Mouse (Mus musculus): ENCODE results near the gene Ltb. TPM values are rescaled to one million over a fixed set of nuclear protein-coding genes. Genes with fewer than 3 reads are reported as not detected.

Ltb gene
- 1 to 10 TPM in 1 of 2 experiments, under 1 TPM in 1; 0.89 to 6.6 TPM for total RNA-seq (2021)
- long read RNA-seq, experiment 1, partial matches to known transcripts = 4 of 5 reads
- long read RNA-seq, experiment 1, other reads (novel, unspliced or antisense) = 0 of 5 reads
- long read RNA-seq, experiment 2, partial matches to known transcripts = 0 of 1 reads
- long read RNA-seq, experiment 2, other reads (novel, unspliced or antisense) = 0 of 1 reads

DNA sequence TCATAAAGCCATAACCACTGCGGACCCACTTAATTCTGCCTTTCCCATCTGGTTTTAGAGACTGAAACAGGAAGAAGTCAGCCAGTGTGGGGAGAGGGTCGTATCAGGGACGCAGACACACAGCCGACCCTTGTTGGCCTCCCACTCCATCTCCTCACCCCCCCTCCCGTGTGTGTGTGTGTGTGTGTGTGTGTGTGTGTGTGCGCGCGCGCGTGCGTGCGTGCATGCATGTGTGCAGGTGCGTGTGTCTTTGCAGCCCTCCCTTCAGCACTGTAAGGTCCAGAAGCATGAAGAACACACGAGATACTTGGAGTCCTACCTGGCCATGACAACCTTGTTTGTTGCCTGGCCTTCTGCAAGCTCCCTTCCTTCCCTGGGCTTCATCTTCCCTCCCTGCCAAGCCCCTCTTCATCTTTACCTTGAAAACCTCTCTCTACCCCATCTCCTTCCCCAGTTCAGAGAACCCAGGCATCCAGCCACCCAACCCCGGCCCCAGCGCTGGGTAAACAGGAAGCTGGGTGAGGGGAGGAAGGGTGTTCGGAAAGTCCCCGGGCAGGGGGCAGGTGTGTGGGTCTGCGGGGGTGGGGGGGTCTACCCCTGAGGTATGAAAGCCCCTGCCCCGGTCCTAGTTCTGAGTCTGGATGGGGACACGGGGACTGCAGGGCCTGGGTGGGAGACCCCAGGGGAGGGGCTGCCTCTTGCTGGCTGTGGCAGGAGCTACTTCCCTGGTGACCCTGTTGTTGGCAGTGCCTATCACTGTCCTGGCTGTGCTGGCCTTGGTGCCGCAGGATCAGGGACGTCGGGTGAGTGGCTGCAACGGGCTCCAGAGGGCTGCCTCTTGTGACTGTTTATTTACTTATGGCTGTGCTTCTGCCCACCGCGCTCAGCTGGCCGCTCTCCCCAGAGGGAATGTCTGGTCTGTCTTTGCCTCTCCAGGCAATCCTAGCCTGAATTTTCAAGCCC is at the start of gene Ltb:
Gene Ltb, plus strand, starts transcription at position 559 of the 963 bp plus-strand sequence.
- peak; percentile 67 to 71 for DNase-seq

DNA sequence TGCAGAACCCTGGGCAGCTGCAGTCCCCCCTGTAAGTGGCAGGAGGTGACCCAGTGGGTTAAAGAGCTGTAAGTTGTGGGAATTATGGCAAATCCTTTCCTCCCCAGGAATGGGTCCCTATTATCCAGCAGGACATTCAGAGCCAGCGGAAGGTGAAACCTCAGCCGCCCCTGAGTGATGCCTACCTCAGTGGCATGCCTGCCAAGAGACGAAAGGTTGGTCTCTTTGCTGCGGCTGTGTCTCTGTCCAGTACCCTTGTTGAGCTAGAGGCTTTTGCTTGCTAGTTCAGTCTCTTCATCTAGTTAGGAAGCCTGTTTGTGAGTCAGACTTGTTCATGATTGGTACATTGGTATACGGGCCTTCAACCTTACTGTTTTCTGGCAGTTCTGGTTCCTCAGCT is 48.1 kb upstream of the Ltb start:
- no peak for DNase-seq

DNA sequence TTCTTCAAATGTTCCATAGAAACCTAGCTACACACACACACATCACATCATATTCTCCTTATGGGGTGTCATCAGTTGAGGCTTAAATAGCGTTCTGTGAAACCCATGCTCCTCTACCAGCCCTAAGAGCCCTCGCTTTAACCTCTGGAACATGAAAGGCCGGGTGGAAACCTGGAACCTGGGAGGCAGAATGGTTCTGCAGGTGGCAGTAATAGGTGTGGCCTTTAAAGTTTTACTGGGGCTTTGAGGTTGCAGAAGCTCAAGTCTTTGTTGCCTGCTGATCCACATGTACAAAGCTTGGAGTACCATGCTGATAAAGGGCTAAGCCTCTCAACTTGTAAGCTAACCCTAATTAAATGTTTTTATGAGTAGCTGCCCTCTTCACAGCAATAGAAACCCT is 46.9 kb upstream of the Ltb start:
- no peak for DNase-seq

DNA sequence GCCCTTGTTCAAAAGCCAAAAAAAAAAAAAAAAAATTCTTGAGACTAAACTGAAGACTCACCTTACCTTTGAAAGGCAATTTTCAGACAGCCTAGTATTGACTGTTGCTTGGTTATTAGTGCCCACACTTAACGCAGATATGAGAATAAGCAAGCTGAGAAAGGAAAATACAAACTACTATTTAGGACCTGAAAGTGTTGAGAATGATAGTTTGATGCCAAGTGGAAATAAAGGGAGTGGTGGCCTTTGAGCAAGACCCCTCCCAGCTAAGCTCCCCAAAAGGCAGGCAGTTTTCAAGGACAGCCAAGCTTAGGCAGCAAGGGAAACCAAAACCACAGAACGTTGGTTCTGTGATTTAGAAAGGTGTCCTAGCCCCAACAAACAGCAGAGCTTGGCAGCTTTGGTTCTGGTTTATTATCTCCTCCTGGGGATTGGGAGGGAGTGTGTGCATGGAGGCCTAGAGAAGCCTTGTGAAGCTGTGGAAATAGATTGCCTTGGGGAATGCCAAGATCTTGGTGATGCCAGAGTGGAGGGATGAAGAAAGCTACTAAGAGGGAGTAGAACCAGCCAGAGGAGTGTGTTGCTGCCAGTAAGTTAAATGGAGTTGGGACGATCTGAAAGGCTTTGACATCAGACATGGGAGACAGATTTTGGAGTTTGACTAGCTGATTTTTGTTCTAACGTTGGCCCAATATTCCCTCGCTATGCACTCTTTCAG is 46.2 kb upstream of the Ltb start:
- DNase-seq = peak in 1 of 2 experiments; percentile 12

DNA sequence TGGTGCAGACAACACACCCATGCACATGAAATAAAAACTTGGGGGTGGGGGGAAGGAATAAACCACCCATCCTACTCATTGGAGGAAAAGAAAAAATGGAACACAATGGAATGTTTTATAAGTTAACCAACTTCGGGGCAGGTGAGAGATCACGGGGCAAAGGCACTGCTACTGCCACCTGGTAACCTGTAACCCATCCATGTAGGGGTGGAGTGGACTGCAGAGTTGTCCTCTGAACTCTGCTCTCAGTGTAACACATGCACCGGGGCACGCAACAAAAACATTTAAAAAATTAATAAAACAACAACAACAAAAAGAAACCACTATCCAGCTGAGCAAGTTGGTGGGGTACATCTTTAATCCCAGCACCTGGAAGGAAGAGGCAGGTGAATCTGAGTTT is 42.1 kb upstream of the Ltb start:
- no peak for DNase-seq

DNA sequence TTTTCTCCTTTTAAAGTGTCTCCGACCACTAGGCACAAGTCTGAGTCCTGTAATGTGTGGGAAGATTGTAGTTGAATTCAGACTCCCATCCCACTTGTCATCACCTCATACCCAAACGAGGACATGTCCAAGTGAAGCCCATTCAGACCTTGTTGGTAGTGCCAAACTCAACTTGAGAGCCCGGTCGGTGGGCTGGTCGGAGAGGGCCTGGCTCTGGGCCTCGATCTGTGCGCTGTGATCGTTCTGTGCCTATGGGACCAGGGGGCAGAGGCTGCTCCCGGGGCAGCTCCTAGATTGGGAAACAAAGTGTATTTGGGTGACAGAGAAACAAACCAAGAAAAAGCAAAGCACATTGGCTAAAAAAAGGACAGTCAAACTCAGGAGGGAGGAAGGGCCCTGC is 41.2 kb upstream of the Ltb start:
- DNase-seq = no peak

DNA sequence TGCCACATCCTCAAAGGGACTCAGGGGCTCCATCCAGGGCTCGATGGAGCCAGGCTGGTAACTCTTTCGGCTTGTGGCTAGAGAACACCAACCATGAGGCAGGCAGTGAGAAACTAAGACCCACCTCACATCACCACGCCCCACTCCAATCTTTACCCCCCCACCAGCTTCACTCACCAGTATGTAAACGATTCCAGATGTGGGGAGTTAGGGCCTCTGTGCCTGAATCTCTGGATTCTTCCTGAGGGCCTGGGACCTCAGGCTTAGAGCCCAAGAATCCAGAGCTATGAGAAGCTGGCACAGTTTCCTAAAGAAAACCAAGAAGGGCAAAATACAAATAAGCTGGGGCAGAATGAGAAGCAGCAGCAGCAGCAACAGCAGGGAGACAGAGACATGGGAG is 40.3 kb upstream of the Ltb start:
- no peak for DNase-seq

DNA sequence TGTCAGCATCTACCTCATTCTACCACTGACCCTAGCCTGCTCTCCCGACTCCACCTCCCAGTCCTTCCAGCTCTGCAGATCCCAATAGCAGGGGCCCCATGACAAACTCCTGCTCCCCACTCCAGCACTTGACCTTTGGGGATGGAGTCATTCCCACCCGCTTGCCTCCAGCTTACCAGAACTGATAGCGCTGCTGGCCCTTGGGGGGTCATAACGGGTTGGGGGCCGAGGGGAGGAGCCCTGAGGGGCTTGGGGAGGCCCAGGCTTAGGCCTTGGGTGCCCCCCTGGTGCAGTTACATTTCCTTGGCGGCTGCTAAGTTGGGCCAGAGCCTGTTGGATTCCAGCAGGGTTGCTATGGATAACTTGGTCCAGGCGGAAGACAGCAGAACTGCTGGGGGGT is 39.6 kb upstream of the Ltb start:
- DNase-seq = no peak

DNA sequence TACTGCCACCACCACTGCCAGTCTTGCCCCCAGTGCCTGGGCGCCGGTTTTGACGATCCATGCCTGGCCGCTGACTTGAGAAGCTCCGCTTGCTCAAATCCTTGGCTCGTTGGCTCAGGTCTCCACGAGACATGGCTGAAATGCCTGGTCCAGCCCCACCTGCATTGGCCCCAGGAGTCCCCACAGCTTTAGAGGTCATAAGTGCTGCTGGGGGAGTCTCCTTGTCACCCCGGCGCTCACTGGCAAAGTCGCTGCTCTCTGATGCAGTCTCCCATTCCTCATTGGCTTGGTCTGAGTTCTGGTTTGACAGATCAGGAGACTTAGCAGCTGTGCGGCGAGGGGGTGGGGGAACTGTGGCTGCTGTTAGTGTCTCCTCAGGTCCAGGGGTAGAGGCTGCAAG is 38.8 kb upstream of the Ltb start:
- no peak for DNase-seq

DNA sequence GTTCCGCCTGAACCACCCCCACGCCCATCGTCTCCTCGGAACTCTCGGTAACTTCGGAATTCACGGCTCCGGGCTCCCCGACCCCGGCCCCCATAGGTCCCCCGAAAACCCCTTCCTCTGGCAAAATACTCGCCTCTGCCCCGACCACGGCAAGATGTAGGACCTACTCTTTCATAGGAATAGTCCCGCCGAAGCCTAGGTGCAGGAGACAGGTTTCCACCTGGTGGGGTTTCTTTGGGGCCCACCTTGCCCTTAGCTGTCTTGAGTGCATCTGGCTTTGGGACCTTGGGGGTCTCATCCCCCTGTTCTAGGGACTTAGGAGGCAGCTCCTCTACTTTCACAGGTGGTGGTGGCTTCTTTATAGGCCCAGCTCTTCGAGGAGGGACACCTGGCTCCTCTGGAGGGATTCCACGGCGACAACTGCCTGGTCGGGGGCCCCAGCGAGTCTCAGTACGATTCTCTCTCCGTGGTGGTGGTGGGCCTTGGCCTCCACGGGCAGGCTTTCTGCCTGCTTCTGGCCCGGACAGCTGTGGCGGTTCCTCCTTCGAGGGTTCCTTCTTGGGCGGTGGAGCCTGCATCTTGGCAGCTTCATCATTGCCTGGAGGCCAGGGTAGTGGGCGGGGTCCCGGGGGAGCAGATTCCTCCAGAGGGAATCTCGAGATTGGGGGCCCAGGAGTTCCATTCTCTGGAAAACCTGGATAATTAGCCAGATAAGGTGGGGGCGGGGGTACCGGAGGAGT is 37.6 kb upstream of the Ltb start:
- DNase-seq = no peak

DNA sequence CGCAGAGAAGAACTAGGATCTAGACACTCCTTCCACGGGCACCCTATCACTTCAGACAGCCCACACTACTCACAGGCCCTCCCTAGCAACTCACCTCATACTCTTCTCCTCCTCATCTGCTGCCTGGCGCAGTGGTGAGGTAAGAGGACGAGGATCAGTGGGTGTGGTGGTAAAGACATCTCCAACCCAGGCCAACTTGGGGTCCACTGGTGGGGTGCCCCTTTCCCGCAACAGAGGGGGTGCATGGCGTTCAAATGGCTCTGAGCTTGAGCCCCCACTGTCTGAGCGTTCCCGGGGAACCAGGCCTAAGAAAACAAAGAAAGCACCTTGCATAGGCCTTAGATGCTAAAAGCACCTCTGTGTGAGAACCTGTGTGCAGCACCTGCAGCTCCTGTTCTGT is 37.0 kb upstream of the Ltb start:
- no peak for DNase-seq

DNA sequence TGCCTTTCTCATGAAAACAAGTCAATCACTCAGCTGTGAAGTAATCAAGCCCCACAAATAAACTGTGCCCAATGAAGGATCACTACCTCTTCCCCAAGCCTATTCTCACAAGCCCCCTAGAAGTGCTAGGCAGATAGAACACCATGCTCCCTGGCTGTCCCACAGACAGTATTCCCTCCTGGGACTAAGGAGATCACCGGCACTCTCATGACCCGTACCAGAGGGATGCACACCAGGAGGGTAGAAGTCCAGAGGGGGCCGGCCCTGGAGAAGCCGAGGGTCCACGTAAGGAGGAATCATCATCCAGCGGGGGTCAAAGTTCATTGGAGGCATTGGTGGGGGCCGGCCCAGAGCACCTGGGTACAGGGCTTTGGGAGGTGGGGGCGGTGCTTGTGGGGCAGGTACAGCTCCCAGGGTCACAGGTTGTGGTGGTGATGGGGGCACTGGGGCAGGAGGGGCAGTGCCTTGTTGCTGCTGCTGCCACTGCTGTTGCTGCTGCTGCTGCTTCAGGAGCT is 36.5 kb upstream of the Ltb start:
- no peak for DNase-seq

DNA sequence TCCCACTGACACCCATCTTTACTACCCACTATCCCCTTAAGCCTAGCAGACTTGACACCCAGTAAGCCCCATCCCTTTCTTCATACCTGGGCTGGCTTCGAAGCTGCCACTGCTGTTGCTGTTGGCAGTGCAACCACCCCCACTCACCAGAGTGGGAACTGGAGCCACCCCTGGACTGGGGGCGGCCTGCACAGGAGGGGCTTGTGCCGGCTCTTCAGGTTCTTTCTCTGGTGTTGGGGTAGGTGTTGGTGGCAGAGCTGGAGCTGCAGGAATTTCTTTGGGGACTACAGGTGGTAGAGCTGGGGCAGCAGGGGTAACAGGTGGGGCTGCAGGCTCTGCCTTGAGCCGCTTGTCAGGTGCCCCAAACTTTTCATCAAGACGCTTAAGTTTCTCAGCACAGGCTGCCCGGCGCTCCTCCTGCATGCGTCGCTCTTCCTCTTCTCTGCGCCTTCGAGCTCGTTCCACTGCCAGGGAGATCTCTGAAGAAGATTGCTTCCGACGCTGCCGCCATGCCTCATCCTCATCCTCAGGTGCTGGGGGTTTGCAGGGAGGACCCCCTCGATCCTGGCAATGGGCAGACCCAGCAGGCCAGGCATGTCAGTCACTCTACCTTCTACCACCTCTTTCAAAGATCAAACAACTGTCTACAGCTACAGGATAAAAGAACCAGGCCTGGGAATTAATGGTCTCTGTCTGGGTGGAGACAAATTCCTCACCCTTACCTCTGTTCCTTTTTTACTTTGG is 35.2 kb upstream of the Ltb start:
- no peak for DNase-seq

DNA sequence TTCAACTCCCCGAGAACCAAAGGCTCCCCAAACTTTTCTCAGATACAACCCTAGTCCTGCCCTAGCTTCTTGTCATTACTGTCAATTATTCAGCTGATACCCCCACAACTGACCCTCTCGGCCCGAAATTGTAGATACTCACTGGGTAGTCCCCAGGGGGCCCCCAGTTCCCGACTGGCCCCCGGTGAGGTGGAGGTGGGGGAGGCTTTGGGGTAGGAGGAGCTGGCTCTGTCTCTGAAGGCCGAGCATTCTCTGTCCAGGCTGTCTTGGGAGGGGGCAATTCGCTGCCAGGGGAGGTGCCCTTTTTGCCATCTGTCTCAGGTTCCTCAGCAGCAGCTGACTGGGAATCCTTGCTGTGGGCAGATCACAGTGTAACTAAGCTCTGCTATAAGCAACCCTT is 34.6 kb upstream of the Ltb start:
- no peak for DNase-seq

DNA sequence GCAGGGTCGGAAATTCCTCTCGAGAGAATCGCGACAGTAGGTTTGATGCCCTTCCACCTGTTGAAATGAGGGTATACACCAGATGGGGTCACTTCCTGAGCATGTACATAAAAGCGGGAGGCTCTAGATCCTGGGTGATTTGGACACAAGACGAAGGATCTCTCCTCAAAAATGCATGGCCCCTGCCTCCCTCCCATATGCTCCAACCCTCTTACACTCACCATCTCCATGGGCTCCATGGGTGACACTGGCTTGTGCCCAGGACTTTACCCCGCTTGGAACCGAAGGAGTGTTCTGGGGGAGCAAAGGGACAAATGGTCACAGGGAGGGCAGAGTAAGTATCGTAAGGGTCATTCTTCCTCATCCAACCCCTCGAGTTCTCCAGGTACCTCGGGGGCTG is 32.8 kb upstream of the Ltb start:
- no peak for DNase-seq

DNA sequence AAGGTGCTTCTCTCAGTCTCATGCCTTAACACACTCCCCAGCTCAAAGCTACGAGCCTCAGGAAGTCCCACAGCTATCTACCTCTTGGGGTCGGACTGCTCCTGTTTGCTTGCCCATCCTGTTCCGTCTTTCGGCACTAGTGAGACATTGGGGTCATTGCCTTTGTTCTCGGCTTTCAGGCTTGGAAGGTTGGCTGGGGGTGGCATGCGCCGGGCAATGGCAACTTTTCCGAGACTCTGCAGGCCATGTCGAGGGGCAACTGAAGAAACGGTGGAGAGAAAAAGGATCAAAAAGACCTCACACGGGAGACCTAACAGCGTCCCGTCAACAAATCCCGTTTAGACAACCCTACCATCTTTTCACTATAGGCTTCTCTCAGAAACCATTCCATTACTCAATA is 32.1 kb upstream of the Ltb start:
- no peak for DNase-seq

DNA sequence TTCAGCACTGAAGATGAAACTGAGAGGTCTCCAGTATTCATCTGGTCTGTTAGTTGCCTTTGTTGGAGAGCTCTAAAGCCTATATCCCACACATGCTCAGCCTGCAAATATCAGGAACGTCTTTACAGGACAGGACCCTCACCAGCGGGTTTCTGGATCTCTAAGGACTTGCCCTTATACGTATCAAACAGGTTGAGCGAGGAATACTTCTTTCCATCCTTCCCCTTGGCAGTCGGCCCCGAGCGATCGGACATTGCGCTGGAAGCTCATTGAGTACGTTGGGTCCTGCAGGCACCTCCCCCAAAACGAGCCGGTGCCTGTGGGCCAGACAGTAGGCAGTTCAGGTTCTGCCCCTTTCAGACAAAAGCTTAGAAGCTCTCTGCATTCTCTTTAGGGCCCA is 31.5 kb upstream of the Ltb start:
- peak; percentile 53 to 76 for DNase-seq

DNA sequence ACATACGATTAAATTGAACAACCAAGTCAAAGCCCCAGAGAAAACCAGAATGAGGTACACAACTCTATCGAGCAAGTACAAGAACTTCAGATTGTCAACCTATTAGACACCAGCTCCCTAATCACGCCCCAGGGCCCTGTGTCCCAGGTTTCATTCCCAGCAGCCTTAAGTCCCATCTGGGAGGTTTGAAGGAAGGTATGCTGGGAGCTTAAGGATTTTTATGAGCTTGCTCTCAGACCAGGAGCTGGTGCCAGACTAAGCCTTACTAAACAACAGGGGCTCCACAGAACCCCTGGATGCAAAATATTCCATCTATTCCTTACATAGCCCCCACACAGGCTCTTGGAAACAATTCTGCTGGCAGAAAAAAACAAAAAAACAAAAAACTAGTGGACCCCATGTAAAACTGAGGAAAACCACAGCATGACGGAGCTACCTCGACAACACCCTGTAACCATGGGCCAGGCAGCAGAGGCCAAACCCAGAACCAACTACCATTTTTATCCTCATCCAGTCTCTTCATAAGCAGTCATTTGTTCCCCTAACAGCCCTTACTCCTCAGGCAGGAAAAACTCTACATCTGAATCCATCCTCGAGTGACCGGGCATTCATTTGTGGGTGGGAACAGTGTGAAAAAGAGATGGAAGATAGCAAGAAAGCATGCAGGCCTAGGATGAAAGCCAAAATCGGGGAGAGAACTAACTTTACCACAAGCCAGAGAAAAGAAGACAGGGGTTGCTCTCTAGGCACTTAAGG is 30.7 kb upstream of the Ltb start:
- no peak for DNase-seq

DNA sequence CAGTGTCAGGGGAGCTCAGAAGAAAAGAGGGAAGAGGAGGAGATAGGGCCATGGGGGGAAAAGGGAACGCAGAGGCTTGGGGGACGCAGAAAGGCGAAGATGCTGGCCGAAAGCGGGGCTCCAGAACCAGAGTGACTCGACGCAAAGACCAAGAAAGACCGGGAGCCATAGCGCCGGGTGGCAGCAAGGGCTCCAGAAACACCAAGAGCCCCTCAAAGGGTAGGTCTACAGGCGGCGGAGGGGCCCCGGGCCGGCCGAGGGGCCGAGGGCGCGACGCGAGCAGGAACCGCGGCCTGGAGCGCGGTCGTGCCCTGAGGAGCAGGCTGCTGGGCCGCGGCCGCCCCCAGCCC is 30.0 kb upstream of the Ltb start:
- peak in 1 of 2 experiments; percentile 23 for DNase-seq

DNA sequence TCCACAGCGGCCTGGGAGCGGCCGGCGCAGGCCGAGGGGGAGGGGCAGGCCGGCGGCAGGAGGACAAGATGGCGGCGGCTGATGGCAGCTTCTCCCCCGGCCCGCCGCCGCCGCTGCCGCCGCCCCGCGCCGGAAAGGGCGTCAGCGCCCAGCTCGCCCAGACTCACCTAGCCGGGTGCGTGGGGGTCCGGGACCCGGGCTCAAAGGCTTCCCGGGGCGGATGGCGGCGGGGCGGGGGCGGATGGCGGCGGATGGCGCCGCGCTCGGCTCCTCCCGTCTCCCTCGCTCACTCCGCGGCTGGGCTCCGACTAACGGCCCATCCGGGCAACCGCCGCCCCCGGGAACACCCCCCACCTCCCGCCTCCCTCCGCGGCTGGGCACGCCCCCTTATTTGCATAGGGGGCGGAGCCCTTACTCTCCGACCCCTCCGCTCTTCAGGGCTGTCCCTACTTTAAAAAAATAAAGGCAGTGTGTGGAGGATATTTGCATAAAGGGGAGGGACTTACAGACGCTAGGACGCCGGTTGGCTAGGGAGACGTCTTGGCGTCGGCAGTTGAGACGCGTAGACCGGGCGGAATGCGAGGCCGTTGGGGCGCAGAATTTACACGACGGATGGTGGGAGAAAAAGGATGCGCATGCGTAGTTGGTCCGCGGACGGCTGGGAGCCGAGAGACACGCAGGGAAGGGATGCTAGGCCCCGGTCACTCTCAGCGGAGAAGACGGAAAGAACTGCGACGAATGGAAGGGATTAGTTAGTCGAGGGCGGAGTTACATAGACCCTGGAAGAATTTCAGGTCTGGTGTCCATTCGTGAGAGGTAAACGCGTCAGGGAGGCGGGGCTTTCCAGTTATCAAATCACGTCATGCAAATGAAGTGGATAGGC is 29.4 kb upstream of the Ltb start, which contains the start of gene Prrc2a:
Gene Prrc2a, minus strand, starts transcription at position 330 of the 883 bp plus-strand sequence.
- peak; percentile 96 to 98 for DNase-seq

All from adrenal gland, postnatal 36 days (tissue).